Mouse (Mus musculus) C2C12 (cell line): ENCODE results near the gene Atxn7l1. TPM values are rescaled to one million over a fixed set of nuclear protein-coding genes. Genes with fewer than 3 reads are reported as not detected.

Source experiments
- H3K27me3 ChIP-seq: one replicate; pipeline ENCODE4 v1.6.1; 2011; ENCODE audit not compliant: control insufficient read depth, insufficient read depth, insufficient read length
- H3K36me3 ChIP-seq: one replicate; pipeline ENCODE4 v1.6.1; 2011; ENCODE audit not compliant: control insufficient read depth, insufficient read depth
- H3K4me3 ChIP-seq: one replicate; pipeline ENCODE4 v1.5.1; 2011; ENCODE audit warnings: mild to moderate bottlenecking, control low read depth; ENCODE audit not compliant: poor library complexity, insufficient read depth, severe bottlenecking
- H3K79me2 ChIP-seq: one replicate; pipeline ENCODE4 v1.6.1; 2011; ENCODE audit not compliant: control insufficient read depth, insufficient read depth
- H3K79me3 ChIP-seq: one replicate; pipeline ENCODE4 v1.6.1; 2011; ENCODE audit warnings: low read depth, control low read depth
- H3ac ChIP-seq: one replicate; pipeline ENCODE3; 2011; ENCODE audit warnings: low read depth; ENCODE audit not compliant: control insufficient read depth, insufficient read length
- CEBPB ChIP-seq: IDR thresholded peaks from one replicate; pipeline ENCODE4 v1.6.1; 2011; ENCODE audit warnings: low read depth, mild to moderate bottlenecking, control low read depth, moderate library complexity
- CTCF ChIP-seq: IDR thresholded peaks from one replicate; pipeline ENCODE4 v1.5.1; 2011; ENCODE audit not compliant: control insufficient read depth, insufficient read depth, insufficient read length
- FOSL1 ChIP-seq: IDR thresholded peaks from one replicate; pipeline ENCODE4 v1.8.0; 2011; ENCODE audit warnings: mild to moderate bottlenecking, low read length; ENCODE audit not compliant: poor library complexity, insufficient read depth, severe bottlenecking
- MAX ChIP-seq: IDR thresholded peaks from one replicate; pipeline ENCODE4 v1.6.1; 2011; ENCODE audit warnings: mild to moderate bottlenecking, control low read depth
- MYOD1 ChIP-seq: IDR thresholded peaks from one replicate; pipeline ENCODE4 v1.6.1; 2011; ENCODE audit warnings: low read depth; ENCODE audit not compliant: control insufficient read depth, insufficient read length
- MYOG ChIP-seq: IDR thresholded peaks from one replicate; pipeline ENCODE4 v1.6.1; 2011; ENCODE audit not compliant: control insufficient read depth, insufficient read length; ENCODE audit errors: extremely low read depth
- USF1 ChIP-seq: IDR thresholded peaks from one replicate; pipeline ENCODE4 v1.6.1; 2011; ENCODE audit warnings: low read depth, mild to moderate bottlenecking, control low read depth, moderate library complexity
- polyA plus RNA-seq: library from polyadenylated mRNA; unstranded; fragments of >200 nt; fragmentation: generic; extraction: Trizol; gene quantifications from one replicate; pipeline ENCODE4 v1.2.1, GENCODE M21; 2012; ENCODE audit warnings: missing spikeins

Gene Atxn7l1
- polyA plus RNA-seq, 1 experiment, result 14.6 TPM

- Histone ChIP-seq H3K4me3 (no peak overlapping the region), H3K79me2 (no peaks in the 10 kb centered on the region), H3K36me3 (no peaks in the 10 kb centered on the region), H3K79me3 (no peaks in the 10 kb centered on the region), H3K27me3 (peaks cover 4% of the 10 kb centered on the region), H3ac (no peak overlapping the region)
- TF ChIP-seq MYOD1 (no peak), CTCF (no peak), USF1 (no peak), FOSL1 (no peak), MAX (no peak), MYOG (no peak), CEBPB (no peak)
Observed at GRCm38 (mm10) chr12:33404996-33405395, 257.5 kb downstream of the Atxn7l1 start.

- Histone ChIP-seq H3K79me3 (no peaks in the 10 kb centered on the region), H3K4me3 (no peak overlapping the region), H3K79me2 (no peaks in the 10 kb centered on the region), H3ac (no peak overlapping the region), H3K36me3 (no peaks in the 10 kb centered on the region), H3K27me3 (peaks cover 4% of the 10 kb centered on the region)
- no peak for TF ChIP-seq MAX
- TF ChIP-seq MYOG, result no peak
- TF ChIP-seq MYOD1, result no peak
- no peak for TF ChIP-seq CEBPB
- no peak for TF ChIP-seq FOSL1
- no peak for TF ChIP-seq USF1
- no peak for TF ChIP-seq CTCF
Observed at GRCm38 (mm10) chr12:33405398-33406026, 258.0 kb downstream of the Atxn7l1 start.

DNA sequence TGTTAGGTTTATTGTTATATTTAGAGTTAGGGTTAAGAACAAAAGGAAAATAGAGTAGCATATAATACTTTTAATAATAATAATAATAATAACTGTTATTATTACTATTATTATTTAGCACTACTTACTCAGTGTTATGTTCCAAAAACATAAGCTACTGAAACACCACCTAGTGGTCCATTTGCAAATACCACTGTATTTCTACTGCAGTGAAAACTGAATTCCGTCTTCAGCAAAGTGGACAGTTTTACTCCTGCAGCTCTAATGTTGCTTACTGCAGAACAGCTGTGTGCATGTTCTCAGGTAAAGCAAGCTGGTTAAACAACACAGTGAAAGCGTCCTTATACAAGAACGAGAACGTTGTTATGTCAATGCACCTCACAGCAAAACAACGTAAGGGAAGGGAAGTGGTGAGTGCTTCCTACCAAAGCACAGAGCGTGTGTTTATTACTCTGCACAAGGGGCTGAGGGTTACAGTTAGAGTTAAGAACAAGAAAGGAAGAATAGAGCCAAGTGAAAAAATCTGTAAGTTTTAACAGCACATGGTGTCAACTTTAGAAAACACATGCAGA lies 264.2 kb downstream of the Atxn7l1 start:
- no peaks in the 10 kb centered on the region for H3K79me2 ChIP-seq
- H3K27me3 ChIP-seq, result no peaks in the 10 kb centered on the region
- H3K36me3 ChIP-seq, result no peaks in the 10 kb centered on the region
- H3K79me3 ChIP-seq, result no peaks in the 10 kb centered on the region
- H3K4me3 ChIP-seq, result no peak overlapping the region
- TF ChIP-seq CTCF, result no peak
- no peak for TF ChIP-seq USF1
- TF ChIP-seq CEBPB, result no peak
- TF ChIP-seq MYOG, result no peak
- TF ChIP-seq FOSL1, result no peak
- no peak for TF ChIP-seq MYOD1
- TF ChIP-seq MAX, result no peak
- H3ac ChIP-seq, result no peak overlapping the region

Other genes with a start within 250 kb of the Atxn7l1 start
- gene Sypl, start 193.8 kb upstream of the Atxn7l1 start, polyA plus RNA-seq, result 37.0 TPM
- not detected for gene Cdhr3, start 54.8 kb upstream of the Atxn7l1 start, polyA plus RNA-seq
- not detected for gene Efcab10, start 247.2 kb downstream of the Atxn7l1 start, polyA plus RNA-seq